Mouse (Mus musculus): ENCODE measurements around the gene Gm11634. TPM values are rescaled to one million over a fixed set of nuclear protein-coding genes. Genes with fewer than 3 reads are reported as not detected.

Gm11634 gene
- polyA plus RNA-seq, 1 experiment from 2014 or later: 0.13 TPM

GRCm38 (mm10) chr11:101556954-101557353 lies 42.1 kb downstream of the Gm11634 start:
- no peak for ATAC-seq (ENCODE audit: low FRiP score, low TSS enrichment)
- H3K4me1 ChIP-seq (replicated peaks; ENCODE audit: control insufficient read depth, insufficient read depth): peaks cover 3% of the 10 kb centered on the region; the same call in 1 of the 2 replicates
- H3K9ac ChIP-seq (ENCODE audit: low read length): no peak overlapping the region
- H3K9me3 ChIP-seq (ENCODE audit: control insufficient read depth, low read length): no peaks in the 10 kb centered on the region
- peaks cover 29% of the 10 kb centered on the region for H3K36me3 ChIP-seq (ENCODE audit: control insufficient read depth, insufficient read depth, low read length)
- no peaks in the 10 kb centered on the region for H3K27me3 ChIP-seq (ENCODE audit: control insufficient read depth, insufficient read depth, low read length)
- WGBS: 65% methylated on average over 2 of the region's 2 CpGs
- no peak for DNase-seq (ENCODE audit: low spot score)
- no peak overlapping the region for H3K27ac ChIP-seq (replicated peaks)
- no peak overlapping the region for H3K4me2 ChIP-seq (replicated peaks; ENCODE audit: low read depth)
- no peak for TF ChIP-seq EP300 (optimal IDR thresholded peaks at IDR 0.05)
- TF ChIP-seq CTCF (IDR thresholded peaks at IDR 0.05; ENCODE audit: low read depth): no peak
- H3K4me3 ChIP-seq (ENCODE audit: low read depth, low read length): no peak overlapping the region

- no peak for ATAC-seq (ENCODE audit: low FRiP score, low TSS enrichment)
These were observed 42.5 kb downstream of the Gm11634 start for GRCm38 (mm10) chr11:101556541-101556940.

GRCm38 (mm10) chr11:101553354-101553930 lies 45.6 kb downstream of the Gm11634 start:
- Histone ChIP-seq H3K4me2 (replicated peaks; ENCODE audit: low read depth) (peak overlapping the region; percentile 72), H3K9ac (ENCODE audit: low read length) (peak overlapping the region; percentile 94), H3K4me1 (replicated peaks; ENCODE audit: control insufficient read depth, insufficient read depth) (peaks cover 3% of the 10 kb centered on the region; the same call in 1 of the 2 replicates), H3K27ac (replicated peaks) (peak overlapping the region; percentile 98), H3K4me3 (ENCODE audit: low read depth, low read length) (peak overlapping the region; percentile 84), H3K27me3 (ENCODE audit: control insufficient read depth, insufficient read depth, low read length) (no peaks in the 10 kb centered on the region), H3K36me3 (ENCODE audit: control insufficient read depth, insufficient read depth, low read length) (peaks cover 14% of the 10 kb centered on the region), H3K9me3 (ENCODE audit: control insufficient read depth, low read length) (no peaks in the 10 kb centered on the region)
- 10% methylated on average over 8 of the region's 8 CpGs for WGBS
- no peak for TF ChIP-seq CTCF (IDR thresholded peaks at IDR 0.05; ENCODE audit: low read depth)
- no peak for TF ChIP-seq EP300 (optimal IDR thresholded peaks at IDR 0.05)
- no peak for DNase-seq (ENCODE audit: low spot score)
- no peak for ATAC-seq (ENCODE audit: low FRiP score, low TSS enrichment)

More at GRCm38 (mm10) chr11:101556541-101556940, 42.5 kb downstream of the Gm11634 start:
- no peaks in the 10 kb centered on the region for H3K9me3 ChIP-seq (ENCODE audit: control insufficient read depth, low read length)
- DNase-seq (ENCODE audit: low spot score): peak; percentile 26
- H3K4me3 ChIP-seq (ENCODE audit: low read depth, low read length): no peak overlapping the region
- no peak overlapping the region for H3K9ac ChIP-seq (ENCODE audit: low read length)
- H3K4me1 ChIP-seq (replicated peaks; ENCODE audit: control insufficient read depth, insufficient read depth): peaks cover 3% of the 10 kb centered on the region; the same call in 1 of the 2 replicates
- peaks cover 28% of the 10 kb centered on the region for H3K36me3 ChIP-seq (ENCODE audit: control insufficient read depth, insufficient read depth, low read length)
- H3K4me2 ChIP-seq (replicated peaks; ENCODE audit: low read depth): no peak overlapping the region
- no peaks in the 10 kb centered on the region for H3K27me3 ChIP-seq (ENCODE audit: control insufficient read depth, insufficient read depth, low read length)
- no peak overlapping the region for H3K27ac ChIP-seq (replicated peaks)
- TF ChIP-seq CTCF (IDR thresholded peaks at IDR 0.05; ENCODE audit: low read depth): no peak
- no peak for TF ChIP-seq EP300 (optimal IDR thresholded peaks at IDR 0.05)
- 90% methylated on average over 7 of the region's 7 CpGs for WGBS

GRCm38 (mm10) chr11:101552476-101553300 lies 46.4 kb downstream of the Gm11634 start:
- ATAC-seq (ENCODE audit: low FRiP score, low TSS enrichment) (peak; percentile 97), DNase-seq (ENCODE audit: low spot score) (peak; percentile 97)
- H3K4me3 ChIP-seq (ENCODE audit: low read depth, low read length): peak overlapping the region; percentile 84
- H3K9ac ChIP-seq (ENCODE audit: low read length): peak overlapping the region; percentile 94
- WGBS: under 1% methylated on average over 37 of the region's 37 CpGs
- H3K27me3 ChIP-seq (ENCODE audit: control insufficient read depth, insufficient read depth, low read length): no peaks in the 10 kb centered on the region
- peaks cover 3% of the 10 kb centered on the region; the same call in 1 of the 2 replicates for H3K4me1 ChIP-seq (replicated peaks; ENCODE audit: control insufficient read depth, insufficient read depth)
- peaks cover 12% of the 10 kb centered on the region; the same call in 1 of the 2 replicates for H3K36me3 ChIP-seq (ENCODE audit: control insufficient read depth, insufficient read depth, low read length)
- TF ChIP-seq EP300 (optimal IDR thresholded peaks at IDR 0.05) (no peak), CTCF (IDR thresholded peaks at IDR 0.05; ENCODE audit: low read depth) (peak; percentile 59)
- H3K27ac ChIP-seq (replicated peaks): peak overlapping the region; percentile 98
- no peaks in the 10 kb centered on the region for H3K9me3 ChIP-seq (ENCODE audit: control insufficient read depth, low read length)
- H3K4me2 ChIP-seq (replicated peaks; ENCODE audit: low read depth): peak overlapping the region; percentile 72

GRCm38 (mm10) chr11:101551751-101552475 lies 47.1 kb downstream of the Gm11634 start, which contains the start of the genes Brca1 and Nbr1:
Gene Brca1 (minus strand): TSS chr11:101551955.
Gene Nbr1 (plus strand): TSS chr11:101552149.
- H3K4me3 ChIP-seq (ENCODE audit: low read depth, low read length): peak within 1 kb of the TSS; percentile 84
- H3K9me3 ChIP-seq (ENCODE audit: control insufficient read depth, low read length): no peaks in the 10 kb centered on the region
- DNase-seq (ENCODE audit: low spot score) (peak; percentile 97), ATAC-seq (ENCODE audit: low FRiP score, low TSS enrichment) (peak; percentile 83)
- peaks cover 3% of the 10 kb centered on the region; the same call in 1 of the 2 replicates for H3K4me1 ChIP-seq (replicated peaks; ENCODE audit: control insufficient read depth, insufficient read depth)
- under 1% methylated on average over 43 of the region's 43 CpGs for WGBS
- peaks cover 8% of the 10 kb centered on the region; the same call in 1 of the 2 replicates for H3K36me3 ChIP-seq (ENCODE audit: control insufficient read depth, insufficient read depth, low read length)
- H3K27ac ChIP-seq (replicated peaks): peak within 1 kb of the TSS; percentile 98
- TF ChIP-seq EP300 (optimal IDR thresholded peaks at IDR 0.05) (no peak), CTCF (IDR thresholded peaks at IDR 0.05; ENCODE audit: low read depth) (no peak)
- peak within 1 kb of the TSS; percentile 94 for H3K9ac ChIP-seq (ENCODE audit: low read length)
- H3K27me3 ChIP-seq (ENCODE audit: control insufficient read depth, insufficient read depth, low read length): no peaks in the 10 kb centered on the region
- peak within 1 kb of the TSS; percentile 72 for H3K4me2 ChIP-seq (replicated peaks; ENCODE audit: low read depth)

Measured in stomach, postnatal 0 days (tissue).